Mouse (Mus musculus): ENCODE data around the gene Numbl. TPM values are rescaled to one million over a fixed set of nuclear protein-coding genes. Genes with fewer than 3 reads are reported as not detected.

Gene Numbl
- polyA plus RNA-seq (2012; rRNA removed; ENCODE audit: low replicate concordance), result 30.1 and 76.4 TPM in 2 replicates

DNA sequence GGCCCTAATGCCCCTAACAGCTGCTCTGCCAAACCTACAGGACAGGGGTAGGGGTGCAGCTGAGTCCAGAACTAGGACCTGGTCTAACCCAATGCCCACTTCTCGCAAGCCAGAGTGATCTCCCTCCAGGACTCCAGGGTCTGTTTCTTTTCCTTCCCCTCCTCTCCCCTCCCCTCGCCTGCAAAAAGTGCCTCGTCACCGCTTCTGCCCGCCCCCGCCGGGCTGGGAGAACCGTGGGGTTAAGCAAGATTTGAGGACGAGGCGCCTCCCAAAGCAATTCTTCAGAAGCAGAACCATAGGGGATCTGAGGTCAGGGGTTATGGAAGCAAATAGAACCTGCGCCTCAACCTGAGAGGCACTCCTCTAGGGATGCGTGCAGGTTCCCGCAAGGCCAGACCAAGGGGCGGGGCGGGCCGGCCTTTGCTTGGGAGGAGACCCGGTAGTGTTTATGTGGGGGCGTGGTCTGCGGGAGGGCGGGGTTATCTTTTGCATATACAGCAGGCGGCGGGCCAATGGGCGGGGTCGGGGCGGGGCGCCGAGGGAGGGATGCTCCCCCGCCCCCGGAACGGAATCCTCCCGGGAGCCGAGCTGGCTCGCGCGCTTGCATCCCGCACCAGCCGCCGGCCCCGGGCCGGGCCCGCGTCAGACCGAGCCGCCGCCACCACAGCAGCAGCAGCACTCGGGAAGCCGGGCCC is at the start of gene Numbl:
Gene Numbl, plus strand, starts transcription at position 229 of the 695 bp plus-strand sequence.

DNA sequence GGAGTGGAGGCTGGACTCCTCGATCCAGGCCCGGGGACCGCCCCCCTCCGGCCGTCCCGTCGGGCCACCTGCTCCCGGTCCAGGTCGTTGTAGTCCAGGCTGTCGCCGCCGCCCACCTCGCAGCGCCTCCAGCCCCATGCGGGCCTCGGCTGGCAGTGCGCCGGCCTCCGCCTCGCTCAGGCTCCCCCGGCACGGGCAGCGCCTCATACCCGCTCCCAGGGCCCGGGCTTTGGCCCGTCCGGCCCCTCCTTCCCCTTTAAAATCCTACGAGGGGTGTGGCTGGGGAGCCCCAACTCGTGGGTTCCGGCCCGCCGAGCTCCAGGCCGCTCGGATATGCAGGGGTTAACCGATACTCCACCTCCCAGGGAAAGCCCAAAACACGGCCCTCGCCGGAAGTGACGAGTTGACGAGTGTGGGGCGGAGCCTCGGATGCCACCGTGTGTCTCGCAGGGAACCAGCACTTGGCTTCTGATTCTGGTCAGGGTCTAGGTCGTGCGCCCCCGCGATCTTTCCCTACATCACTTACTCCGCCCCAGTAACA is 29.9 kb upstream of the Numbl start, which contains the start of gene Itpkc:
Gene Itpkc, minus strand, starts transcription at position 381 of the 541 bp plus-strand sequence.

DNA sequence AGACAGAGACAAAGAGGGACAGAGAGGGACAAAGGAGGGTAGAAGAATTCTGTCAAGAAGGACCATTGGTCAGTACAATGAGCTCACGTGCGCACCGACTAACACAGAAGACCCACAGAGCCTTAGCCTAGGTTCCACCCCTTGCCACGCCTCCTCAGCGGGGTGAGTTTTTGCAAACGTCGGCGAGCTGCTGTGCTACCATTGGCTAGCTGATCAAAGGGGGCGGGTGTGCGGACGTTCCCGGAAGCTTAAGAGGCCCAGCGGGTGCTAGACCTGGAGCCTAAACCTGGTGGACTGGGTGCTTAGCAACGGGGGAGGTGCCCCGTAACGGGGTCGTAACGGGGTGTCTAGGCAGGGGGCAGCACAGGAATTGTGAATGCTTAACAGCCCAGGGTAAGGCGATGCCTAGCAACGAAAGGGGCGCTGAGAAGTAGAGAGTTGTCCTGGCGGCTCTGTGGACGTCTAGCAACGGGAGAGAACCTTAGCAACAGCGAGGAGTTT is 25.4 kb upstream of the Numbl start, which contains the start of gene Coq8b:
Gene Coq8b, plus strand, starts transcription at position 243 of the 501 bp plus-strand sequence.

Other genes with a start within 250 kb of the Numbl start
- gene Cyp2a12, start 229.4 kb upstream of the Numbl start, polyA plus RNA-seq (2012; rRNA removed; ENCODE audit: low replicate concordance), result 0.06 and 0.24 TPM in 2 replicates
- gene Cyp2f2, start 138.5 kb upstream of the Numbl start, polyA plus RNA-seq (2012; rRNA removed; ENCODE audit: low replicate concordance), result 9.0 and 14.8 TPM in 2 replicates
- gene Cyp2t4, start 104.7 kb upstream of the Numbl start, polyA plus RNA-seq (2012; rRNA removed; ENCODE audit: low replicate concordance), result not detected in 2 replicates
- gene Egln2, start 91.6 kb upstream of the Numbl start, polyA plus RNA-seq (2012; rRNA removed; ENCODE audit: low replicate concordance), result 83.5 and 96.6 TPM in 2 replicates
- gene Rab4b, start 79.5 kb upstream of the Numbl start, polyA plus RNA-seq (2012; rRNA removed; ENCODE audit: low replicate concordance), result 77.9 and 79.4 TPM in 2 replicates
- 0.17 TPM in 1 of 2 replicates, not detected in the other for gene Gm21983, start 77.3 kb upstream of the Numbl start, polyA plus RNA-seq (2012; rRNA removed; ENCODE audit: low replicate concordance)
- gene Mia, start 77.3 kb upstream of the Numbl start, polyA plus RNA-seq (2012; rRNA removed; ENCODE audit: low replicate concordance), result 1.1 TPM in 1 of 2 replicates, not detected in the other
- gene BC024978, start 62.7 kb upstream of the Numbl start, polyA plus RNA-seq (2012; rRNA removed; ENCODE audit: low replicate concordance), result 20.1 and 21.9 TPM in 2 replicates
- gene Snrpa, start 62.2 kb upstream of the Numbl start, polyA plus RNA-seq (2012; rRNA removed; ENCODE audit: low replicate concordance), result 111 and 233 TPM in 2 replicates
- 7.3 and 14.0 TPM in 2 replicates for gene Itpkc, start 29.8 kb upstream of the Numbl start, polyA plus RNA-seq (2012; rRNA removed; ENCODE audit: low replicate concordance)
- gene Coq8b, start 25.4 kb upstream of the Numbl start, polyA plus RNA-seq (2012; rRNA removed; ENCODE audit: low replicate concordance), result 50.2 and 54.2 TPM in 2 replicates
- gene Ltbp4, start 79.3 kb downstream of the Numbl start, polyA plus RNA-seq (2012; rRNA removed; ENCODE audit: low replicate concordance), result 418 and 455 TPM in 2 replicates
- gene Shkbp1, start 97.6 kb downstream of the Numbl start, polyA plus RNA-seq (2012; rRNA removed; ENCODE audit: low replicate concordance), result 52.2 and 84.5 TPM in 2 replicates
- 3.5 TPM in 1 of 2 replicates, not detected in the other for gene Gm20479, start 99.0 kb downstream of the Numbl start, polyA plus RNA-seq (2012; rRNA removed; ENCODE audit: low replicate concordance)
- gene Sptbn4, start 189.3 kb downstream of the Numbl start, polyA plus RNA-seq (2012; rRNA removed; ENCODE audit: low replicate concordance), result 0.20 and 1.8 TPM in 2 replicates
- gene Blvrb, start 189.5 kb downstream of the Numbl start, polyA plus RNA-seq (2012; rRNA removed; ENCODE audit: low replicate concordance), result 102 and 175 TPM in 2 replicates
- 13.2 and 20.4 TPM in 2 replicates for gene Sertad3, start 215.3 kb downstream of the Numbl start, polyA plus RNA-seq (2012; rRNA removed; ENCODE audit: low replicate concordance)
- gene Sertad1, start 228.5 kb downstream of the Numbl start, polyA plus RNA-seq (2012; rRNA removed; ENCODE audit: low replicate concordance), result 20.8 and 33.0 TPM in 2 replicates
- gene Prx, start 240.9 kb downstream of the Numbl start, polyA plus RNA-seq (2012; rRNA removed; ENCODE audit: low replicate concordance), result 1.5 and 2.9 TPM in 2 replicates